Mouse (Mus musculus): ENCODE data around the gene Kcnk1. TPM values are rescaled to one million over a fixed set of nuclear protein-coding genes. Genes with fewer than 3 reads are reported as not detected.

Gene Kcnk1
- polyA plus RNA-seq, 1 experiment from 2014 or later: 25.4 TPM

- ATAC-seq (ENCODE audit: insufficient number of reproducible peaks, low FRiP score, low TSS enrichment, low read depth): no peak
- Histone ChIP-seq H3K27me3 (peaks cover 6% of the 10 kb centered on the region; the same call in 1 of the 2 replicates), H3K27ac (replicated peaks) (no peak overlapping the region), H3K9me3 (replicated peaks) (no peaks in the 10 kb centered on the region), H3K9ac (no peak overlapping the region), H3K4me3 (replicated peaks) (no peak overlapping the region), H3K36me3 (no peaks in the 10 kb centered on the region), H3K4me2 (replicated peaks) (peak overlapping the region; percentile 30), H3K4me1 (no peaks in the 10 kb centered on the region)
- 3% methylated on average over 11 of the region's 11 CpGs for WGBS
Measured at GRCm38 (mm10) chr8:125963807-125964211, 31.2 kb upstream of the Kcnk1 start.

- Histone ChIP-seq H3K4me1 (no peaks in the 10 kb centered on the region), H3K27me3 (no peaks in the 10 kb centered on the region), H3K4me2 (replicated peaks) (no peak overlapping the region), H3K27ac (replicated peaks) (no peak overlapping the region), H3K9me3 (replicated peaks) (no peaks in the 10 kb centered on the region), H3K36me3 (no peaks in the 10 kb centered on the region), H3K4me3 (replicated peaks) (no peak overlapping the region), H3K9ac (no peak overlapping the region)
- 28% methylated on average over 3 of the region's 3 CpGs for WGBS
- ATAC-seq (ENCODE audit: insufficient number of reproducible peaks, low FRiP score, low TSS enrichment, low read depth): no peak
Measured at GRCm38 (mm10) chr8:125971336-125971735, 23.6 kb upstream of the Kcnk1 start.

- Histone ChIP-seq H3K4me1 (no peaks in the 10 kb centered on the region), H3K4me2 (replicated peaks) (no peak overlapping the region), H3K4me3 (replicated peaks) (no peak overlapping the region), H3K9ac (no peak overlapping the region), H3K36me3 (no peaks in the 10 kb centered on the region), H3K27ac (replicated peaks) (no peak overlapping the region), H3K27me3 (no peaks in the 10 kb centered on the region), H3K9me3 (replicated peaks) (no peaks in the 10 kb centered on the region)
- WGBS: 75% methylated on average over 4 of the region's 4 CpGs
- no peak for ATAC-seq (ENCODE audit: insufficient number of reproducible peaks, low FRiP score, low TSS enrichment, low read depth)
Measured at GRCm38 (mm10) chr8:125975981-125976380, 19.0 kb upstream of the Kcnk1 start.

GRCm38 (mm10) chr8:125980826-125981225 lies 14.1 kb upstream of the Kcnk1 start:
- WGBS: 35% methylated on average over 6 of the region's 6 CpGs
- ATAC-seq (ENCODE audit: insufficient number of reproducible peaks, low FRiP score, low TSS enrichment, low read depth): no peak

GRCm38 (mm10) chr8:125983515-125983914 lies 11.5 kb upstream of the Kcnk1 start:
- Histone ChIP-seq H3K4me2 (replicated peaks) (no peak overlapping the region), H3K4me3 (replicated peaks) (no peak overlapping the region), H3K27me3 (no peaks in the 10 kb centered on the region), H3K9ac (no peak overlapping the region), H3K27ac (replicated peaks) (no peak overlapping the region), H3K4me1 (0 out of 2 replicates have a peak, but pooled peaks cover 4% of the 10 kb centered on the region), H3K36me3 (no peaks in the 10 kb centered on the region), H3K9me3 (replicated peaks) (no peaks in the 10 kb centered on the region)
- ATAC-seq (ENCODE audit: insufficient number of reproducible peaks, low FRiP score, low TSS enrichment, low read depth): no peak
- 71% methylated on average over 3 of the region's 3 CpGs for WGBS

More at GRCm38 (mm10) chr8:125980826-125981225, 14.1 kb upstream of the Kcnk1 start:
- H3K9ac ChIP-seq: no peak overlapping the region
- H3K27ac ChIP-seq (replicated peaks): no peak overlapping the region
- H3K9me3 ChIP-seq (replicated peaks): no peaks in the 10 kb centered on the region
- no peak overlapping the region for H3K4me2 ChIP-seq (replicated peaks)
- no peak overlapping the region for H3K4me3 ChIP-seq (replicated peaks)
- H3K4me1 ChIP-seq: no peaks in the 10 kb centered on the region
- H3K27me3 ChIP-seq: no peaks in the 10 kb centered on the region
- H3K36me3 ChIP-seq: no peaks in the 10 kb centered on the region

GRCm38 (mm10) chr8:125984140-125984539 lies 10.8 kb upstream of the Kcnk1 start:
- Histone ChIP-seq H3K4me3 (replicated peaks) (no peak overlapping the region), H3K9ac (no peak overlapping the region), H3K27me3 (no peaks in the 10 kb centered on the region), H3K36me3 (no peaks in the 10 kb centered on the region), H3K4me1 (0 out of 2 replicates have a peak, but pooled peaks cover 4% of the 10 kb centered on the region), H3K27ac (replicated peaks) (no peak overlapping the region), H3K4me2 (replicated peaks) (no peak overlapping the region), H3K9me3 (replicated peaks) (no peaks in the 10 kb centered on the region)
- no peak for ATAC-seq (ENCODE audit: insufficient number of reproducible peaks, low FRiP score, low TSS enrichment, low read depth)
- WGBS: 93% methylated on average over 4 of the region's 4 CpGs

- Histone ChIP-seq H3K9me3 (replicated peaks) (no peaks in the 10 kb centered on the region), H3K4me2 (replicated peaks) (no peak overlapping the region), H3K36me3 (no peaks in the 10 kb centered on the region), H3K27ac (replicated peaks) (no peak overlapping the region), H3K9ac (no peak overlapping the region), H3K4me3 (replicated peaks) (no peak overlapping the region), H3K27me3 (peaks cover 5% of the 10 kb centered on the region; the same call in 1 of the 2 replicates), H3K4me1 (0 out of 2 replicates have a peak, but pooled peaks cover 4% of the 10 kb centered on the region)
- no peak for ATAC-seq (ENCODE audit: insufficient number of reproducible peaks, low FRiP score, low TSS enrichment, low read depth)
- 90% methylated on average over 2 of the region's 2 CpGs for WGBS
Measured at GRCm38 (mm10) chr8:125985364-125985763, 9.6 kb upstream of the Kcnk1 start.

- 54% methylated on average over 6 of the region's 6 CpGs for WGBS
- peaks cover 5% of the 10 kb centered on the region; the same call in 1 of the 2 replicates for H3K27me3 ChIP-seq
- no peaks in the 10 kb centered on the region for H3K36me3 ChIP-seq
- H3K9me3 ChIP-seq (replicated peaks): no peaks in the 10 kb centered on the region
- no peak overlapping the region for H3K4me2 ChIP-seq (replicated peaks)
- ATAC-seq (ENCODE audit: insufficient number of reproducible peaks, low FRiP score, low TSS enrichment, low read depth): no peak
- no peak overlapping the region for H3K9ac ChIP-seq
- no peak overlapping the region for H3K4me3 ChIP-seq (replicated peaks)
- H3K27ac ChIP-seq (replicated peaks): no peak overlapping the region
- 0 out of 2 replicates have a peak, but pooled peaks cover 4% of the 10 kb centered on the region for H3K4me1 ChIP-seq
Measured at GRCm38 (mm10) chr8:125986999-125987589, 7.9 kb upstream of the Kcnk1 start.

GRCm38 (mm10) chr8:125987996-125988395 lies 7.0 kb upstream of the Kcnk1 start:
- no peak for ATAC-seq (ENCODE audit: insufficient number of reproducible peaks, low FRiP score, low TSS enrichment, low read depth)
- Histone ChIP-seq H3K27me3 (peaks cover 6% of the 10 kb centered on the region; the same call in 1 of the 2 replicates), H3K9me3 (replicated peaks) (no peaks in the 10 kb centered on the region), H3K4me2 (replicated peaks) (no peak overlapping the region), H3K9ac (no peak overlapping the region), H3K4me3 (replicated peaks) (no peak overlapping the region), H3K36me3 (no peaks in the 10 kb centered on the region), H3K27ac (replicated peaks) (no peak overlapping the region), H3K4me1 (0 out of 2 replicates have a peak, but pooled peaks cover 4% of the 10 kb centered on the region)
- WGBS: 36% methylated on average over 2 of the region's 2 CpGs

- no peaks in the 10 kb centered on the region for H3K9me3 ChIP-seq (replicated peaks)
- H3K36me3 ChIP-seq: no peaks in the 10 kb centered on the region
- H3K27ac ChIP-seq (replicated peaks): no peak overlapping the region
- no peak for ATAC-seq (ENCODE audit: insufficient number of reproducible peaks, low FRiP score, low TSS enrichment, low read depth)
- no peak overlapping the region for H3K4me3 ChIP-seq (replicated peaks)
- no peak overlapping the region for H3K4me2 ChIP-seq (replicated peaks)
- peaks cover 35% of the 10 kb centered on the region for H3K27me3 ChIP-seq
- H3K4me1 ChIP-seq: peaks cover 19% of the 10 kb centered on the region
- no peak overlapping the region for H3K9ac ChIP-seq
- WGBS: 30% methylated on average over 9 of the region's 9 CpGs
Measured at GRCm38 (mm10) chr8:125993636-125994035, 1.3 kb upstream of the Kcnk1 start.

GRCm38 (mm10) chr8:125996031-125996839 lies 1.3 kb downstream of the Kcnk1 start:
- Histone ChIP-seq H3K9ac (peak overlapping the region; percentile 45; the same call in 1 of the 2 replicates), H3K4me3 (replicated peaks) (peak overlapping the region; percentile 59), H3K4me1 (peaks cover 19% of the 10 kb centered on the region), H3K36me3 (no peaks in the 10 kb centered on the region), H3K9me3 (replicated peaks) (no peaks in the 10 kb centered on the region), H3K27me3 (peaks cover 30% of the 10 kb centered on the region), H3K27ac (replicated peaks) (peak overlapping the region; percentile 25; the same call in 1 of the 2 replicates), H3K4me2 (replicated peaks) (peak overlapping the region; percentile 91)
- no peak for ATAC-seq (ENCODE audit: insufficient number of reproducible peaks, low FRiP score, low TSS enrichment, low read depth)
- 12% methylated on average over 14 of the region's 14 CpGs for WGBS
